Mouse (Mus musculus) retina, postnatal 7 days (tissue): ENCODE measurements at regions not wholly inside any gene's neighbourhood (a gene's known extent, or its start where the extent isn't known, plus 50 kb on each side); places are given as distances from the start of the nearest gene placed in this dataset.

Experiments
- DNase-seq: peaks from one replicate; pipeline ENCODE4 v3.0.0-alpha.2; 2012; ENCODE audit warnings: low read depth, low spot score

GRCm38 (mm10) chr4:8374737-8375489, 136.1 kb upstream of the Car8 start:
- DNase-seq: no peak

DNA sequence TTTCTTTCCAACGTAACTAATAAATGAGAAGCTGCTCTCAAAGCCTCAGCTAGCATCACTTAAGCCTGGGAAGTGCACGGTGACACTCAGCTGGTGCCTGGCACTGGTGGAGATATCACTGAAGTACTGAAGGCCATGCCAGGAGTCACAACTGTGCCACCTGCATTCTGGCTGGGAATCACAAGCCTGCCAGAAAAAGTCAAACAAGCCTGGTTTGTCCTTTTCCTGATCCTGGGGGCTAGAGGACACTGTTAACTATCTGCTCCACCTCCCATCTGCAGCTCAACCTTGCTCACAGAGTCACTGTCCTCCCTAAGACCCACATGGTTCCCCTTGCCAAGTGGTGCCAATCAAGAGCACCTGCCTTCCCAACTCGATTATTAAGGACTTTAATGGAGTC, 135.2 kb upstream of the Car8 start:
- no peak for DNase-seq

- DNase-seq: no peak
Measured at GRCm38 (mm10) chr4:8372069-8372468, 133.2 kb upstream of the Car8 start.

- no peak for DNase-seq
Measured at GRCm38 (mm10) chr4:8370786-8371185, 131.9 kb upstream of the Car8 start.

GRCm38 (mm10) chr4:8367487-8368276, 128.8 kb upstream of the Car8 start:
- peak; percentile 72 for DNase-seq

DNA sequence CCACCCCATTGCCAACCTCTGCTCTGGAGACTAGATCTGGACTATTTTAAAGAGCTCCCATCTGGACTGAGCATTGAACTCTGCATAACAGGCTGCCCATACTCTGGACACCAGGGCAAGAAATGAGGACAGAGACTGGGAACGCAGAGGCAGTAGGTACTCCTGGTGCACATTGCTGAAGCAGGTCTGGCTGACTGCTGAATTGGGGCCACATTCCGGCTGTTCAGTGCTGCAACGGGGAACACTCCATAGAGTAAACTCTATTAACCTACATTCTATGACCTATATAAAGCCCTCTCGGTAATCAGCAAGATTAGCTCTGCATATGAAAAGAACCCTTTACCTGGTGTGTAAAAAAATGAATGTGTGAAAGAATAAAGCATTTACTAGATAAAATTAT, 128.1 kb upstream of the Car8 start:
- DNase-seq: no peak

- no peak for DNase-seq
Measured at GRCm38 (mm10) chr4:8362409-8362808, 123.6 kb upstream of the Car8 start.

DNA sequence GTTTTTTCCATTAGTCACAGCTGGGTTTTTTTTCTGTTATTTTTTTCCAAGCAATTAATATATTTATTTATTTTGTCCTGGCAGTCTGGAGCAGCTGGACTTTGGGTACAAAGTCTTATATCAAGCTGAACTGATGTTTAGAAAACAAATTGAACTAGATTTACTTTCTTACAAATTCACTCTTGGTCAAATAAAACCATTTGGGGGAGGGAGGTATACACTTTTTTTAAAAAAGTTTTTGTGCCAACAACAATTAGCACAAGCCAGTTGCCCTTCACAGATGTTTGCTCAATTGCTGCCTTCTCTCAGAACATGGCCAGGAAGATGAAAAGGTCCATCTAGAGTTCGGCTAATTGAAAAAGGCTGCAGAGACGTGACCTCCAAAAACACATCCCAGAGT, 123.1 kb upstream of the Car8 start:
- DNase-seq: no peak

- DNase-seq: no peak
Measured at GRCm38 (mm10) chr4:8361305-8361704, 122.5 kb upstream of the Car8 start.

DNA sequence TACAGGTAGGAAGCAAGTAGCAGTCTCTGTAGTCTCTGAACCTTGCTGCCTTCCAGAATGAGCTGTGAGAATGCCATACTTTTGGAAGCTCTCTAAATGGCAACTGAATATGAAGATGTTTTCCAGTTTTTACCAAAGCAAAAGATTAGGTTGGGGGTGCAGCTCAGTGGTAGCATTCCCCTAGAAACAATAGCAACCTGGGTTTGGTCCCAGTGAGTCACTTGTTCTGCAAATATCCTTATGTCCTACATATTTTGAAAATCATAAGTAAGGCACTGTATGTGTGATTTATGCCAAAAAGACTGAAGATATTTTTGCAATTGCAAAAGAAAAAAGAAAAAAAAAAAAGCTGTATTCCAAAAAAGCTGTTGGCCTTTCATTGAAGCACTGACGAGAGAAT, 118.6 kb upstream of the Car8 start:
- DNase-seq: no peak

DNA sequence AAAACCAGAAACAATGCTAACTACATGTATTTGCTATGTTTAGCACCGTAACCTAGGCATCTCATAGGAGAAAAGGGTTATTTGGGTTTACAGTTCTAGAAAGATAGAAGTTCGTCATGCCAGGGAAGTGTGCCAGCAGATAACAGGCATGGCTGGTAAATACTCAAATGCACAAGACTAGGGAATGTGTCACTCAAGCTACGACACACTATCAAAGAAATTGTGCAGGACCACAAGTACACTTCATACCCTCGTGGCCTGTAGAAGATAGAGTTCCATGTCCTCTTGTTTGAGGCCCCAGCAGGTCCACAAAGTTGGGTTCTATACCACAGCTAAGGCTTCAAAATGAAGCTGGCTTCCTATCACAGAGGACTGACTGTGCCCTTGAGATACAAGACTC, 103.1 kb upstream of the Car8 start:
- DNase-seq: no peak

DNA sequence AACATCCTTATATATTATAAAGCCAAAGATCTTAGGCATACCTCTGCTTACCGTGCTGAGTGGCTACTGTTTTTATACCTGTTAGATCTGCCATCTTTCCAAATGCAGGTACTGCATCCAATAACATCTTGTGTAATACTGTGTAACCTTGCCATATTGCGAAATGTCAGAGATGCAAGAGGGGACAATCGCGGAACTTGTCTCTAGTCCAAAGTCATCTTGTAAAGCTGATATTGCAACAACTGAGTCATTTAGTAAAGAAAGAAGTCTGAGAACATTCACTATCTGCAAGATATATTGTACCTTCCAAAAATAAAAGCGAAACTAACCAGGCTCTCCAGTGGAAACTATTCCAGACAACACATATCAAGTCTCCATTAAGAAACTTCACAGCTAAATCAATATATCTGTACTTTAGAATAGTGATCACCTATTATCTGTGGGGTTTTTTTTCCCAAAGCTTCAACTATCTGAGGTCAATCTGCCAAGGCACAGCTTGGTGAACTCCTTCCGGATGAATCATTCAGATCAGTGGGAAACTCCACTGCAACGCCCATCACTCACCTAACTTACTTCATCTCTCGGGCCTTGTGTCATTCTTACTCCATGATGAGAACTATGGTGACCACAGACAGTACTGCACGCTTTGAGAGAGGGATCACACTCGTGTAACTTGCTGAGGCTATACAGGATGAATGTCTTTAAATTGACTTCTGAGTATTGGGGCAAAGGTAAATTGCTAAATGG, 70.6 kb upstream of the Car8 start:
- no peak for DNase-seq

- no peak for DNase-seq
Measured at GRCm38 (mm10) chr4:8292563-8292962, 53.7 kb upstream of the Car8 start.

DNA sequence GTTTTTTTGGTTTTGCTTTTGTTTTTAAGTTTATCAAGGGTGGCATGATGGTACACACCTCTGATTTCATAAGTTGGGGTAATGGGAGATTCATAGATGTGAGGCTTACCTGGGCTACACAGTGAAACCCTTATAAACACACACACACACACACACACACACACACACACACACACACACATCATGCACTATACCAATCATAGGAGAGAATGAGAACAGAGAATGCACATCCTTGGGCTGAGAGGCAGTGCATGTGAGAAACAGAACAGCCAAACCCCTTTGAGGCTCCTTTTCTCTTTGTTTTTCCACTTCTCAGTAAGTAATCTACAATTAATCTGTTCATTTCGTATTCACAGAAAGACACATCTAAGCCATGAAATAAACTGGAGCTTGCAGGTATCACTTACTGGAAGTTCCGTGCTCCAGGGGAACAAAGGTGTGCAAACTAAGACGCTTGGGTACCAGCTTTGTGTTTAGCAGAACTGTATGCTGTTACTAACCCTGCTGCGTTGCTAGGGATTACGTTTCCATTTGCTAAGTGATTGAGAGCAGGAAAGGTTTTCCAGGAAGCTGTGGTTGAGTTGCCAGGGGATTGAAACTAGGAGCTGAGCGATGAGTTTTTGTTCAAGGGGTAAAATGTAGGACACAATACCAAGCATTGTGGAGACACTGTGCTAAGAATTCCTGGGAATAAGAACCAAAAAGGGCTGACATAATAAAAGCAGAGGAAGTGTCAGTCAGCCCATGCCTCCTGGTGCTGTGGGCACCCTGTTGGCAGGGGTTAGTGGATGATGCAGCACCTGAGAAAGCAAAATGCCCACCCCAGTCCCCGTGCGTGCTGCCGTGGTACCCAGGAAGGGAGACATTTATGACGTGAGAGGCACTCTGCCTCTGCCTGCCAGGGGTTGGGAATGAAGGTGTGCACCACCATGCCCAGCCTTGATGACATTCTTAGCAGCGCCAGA, 53.0 kb upstream of the Car8 start:
- DNase-seq: no peak

- DNase-seq: no peak
Measured at GRCm38 (mm10) chr4:8289901-8290300, 51.1 kb upstream of the Car8 start.
